Mouse (Mus musculus) thymus, postnatal 0 days (tissue): Measurements from ENCODE around the gene Pkdcc. TPM values are rescaled to one million over a fixed set of nuclear protein-coding genes. Genes with fewer than 3 reads are reported as not detected.

Experiments
- DNase-seq: peaks from one replicate; pipeline ENCODE4 v3.0.0-alpha.2; 2015; ENCODE audit warnings: low spot score
- polyA plus RNA-seq: library from polyadenylated mRNA; unstranded; fragments of >200 nt; fragmentation: Nextera tagmentation; extraction: Ambion mirVana; gene quantifications from 2 replicates; pipeline ENCODE4 v1.2.1, GENCODE M21; 2015

Gene Pkdcc
- polyA plus RNA-seq, 1 experiment from 2014 or later = 12.5 TPM

GRCm38 (mm10) chr17:83245460-83245859, 30.4 kb downstream of the Pkdcc start:
- DNase-seq = no peak

DNA sequence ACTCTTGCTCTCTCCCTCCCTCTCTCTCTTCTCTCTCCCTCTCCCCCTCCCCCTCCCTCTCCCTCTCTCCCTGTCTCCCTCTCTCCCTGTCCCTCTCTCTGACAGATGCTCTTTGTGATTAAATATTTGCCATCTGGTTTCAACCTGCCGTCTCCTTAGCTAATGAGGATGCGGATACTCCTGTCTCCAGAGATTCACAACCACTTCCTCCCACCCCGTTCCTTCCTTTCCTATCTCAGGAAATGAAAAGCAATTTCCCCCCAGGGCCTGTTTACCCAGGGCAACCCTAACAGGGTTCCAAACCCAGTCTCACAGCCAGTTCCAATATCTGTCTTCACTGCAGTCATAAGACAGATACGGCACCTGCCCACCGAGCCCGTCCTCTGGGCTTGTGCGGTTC, 31.0 kb downstream of the Pkdcc start:
- no peak for DNase-seq

DNA sequence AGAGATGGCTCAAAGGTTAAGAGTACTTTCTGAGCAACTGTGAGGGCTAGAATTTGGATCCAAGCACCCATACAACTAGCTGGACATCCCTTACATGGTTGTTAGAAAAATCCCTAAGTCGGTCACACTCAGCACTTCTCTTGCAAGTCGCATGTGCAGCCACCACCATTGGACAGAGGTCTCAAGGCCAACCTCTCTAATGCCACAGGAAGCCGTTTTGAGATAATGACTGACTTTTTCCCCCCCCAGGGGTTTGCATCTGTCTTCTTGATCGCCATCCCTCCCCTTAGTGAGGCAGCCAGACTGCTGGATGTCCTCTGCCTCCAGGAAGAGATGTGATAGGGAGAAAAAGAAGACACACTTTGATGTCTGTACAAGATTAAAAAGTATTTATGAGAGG, 32.1 kb downstream of the Pkdcc start:
- DNase-seq = no peak

DNA sequence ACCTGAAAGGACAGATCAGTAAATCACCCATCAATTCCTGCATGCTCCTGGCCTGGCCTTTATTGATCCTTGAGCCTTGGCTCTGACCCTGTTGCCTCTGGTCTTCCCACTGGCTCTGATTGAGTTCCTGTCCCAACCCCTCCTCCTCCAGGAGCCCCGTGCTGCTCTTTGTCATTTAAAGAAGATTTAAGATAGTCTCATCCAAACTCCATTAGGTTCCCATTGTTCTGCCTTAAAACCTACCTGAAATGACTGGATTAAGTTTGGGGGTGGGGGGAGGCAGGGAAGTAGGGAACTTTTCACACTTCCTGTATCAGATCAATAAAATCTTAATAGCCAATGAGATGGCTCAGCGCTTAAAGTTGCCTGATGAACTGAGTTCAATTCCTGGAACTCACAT, 33.4 kb downstream of the Pkdcc start:
- no peak for DNase-seq

DNA sequence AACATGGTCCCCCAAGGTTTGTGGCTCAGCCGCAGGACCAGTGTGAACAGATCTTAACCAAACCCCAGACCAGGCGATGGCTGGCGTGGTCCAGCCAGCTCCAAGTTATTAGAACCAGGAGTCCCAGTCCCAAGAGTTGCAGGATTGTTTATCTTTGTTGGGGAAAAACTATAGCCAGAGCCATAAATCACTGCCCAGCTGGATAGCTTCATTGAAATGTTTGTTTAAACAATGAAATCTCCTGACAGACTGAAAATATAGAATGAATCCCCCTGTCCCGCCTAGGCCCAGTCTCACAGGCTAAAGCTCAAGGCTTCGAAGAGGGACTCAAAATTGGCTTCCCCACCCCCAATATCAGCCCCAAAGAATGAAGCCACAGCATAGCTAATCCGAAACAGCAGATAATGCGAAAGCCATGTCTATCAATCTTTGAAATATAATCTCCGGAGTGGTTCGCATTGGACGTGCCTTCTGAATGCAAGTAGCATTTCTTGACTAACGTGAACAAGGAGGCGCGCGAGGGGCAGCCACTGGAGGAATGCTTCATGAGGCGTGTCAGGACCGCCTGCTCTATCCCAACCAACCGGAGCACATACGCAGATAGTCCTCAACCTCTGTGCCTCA, 35.9 kb downstream of the Pkdcc start:
- no peak for DNase-seq

DNA sequence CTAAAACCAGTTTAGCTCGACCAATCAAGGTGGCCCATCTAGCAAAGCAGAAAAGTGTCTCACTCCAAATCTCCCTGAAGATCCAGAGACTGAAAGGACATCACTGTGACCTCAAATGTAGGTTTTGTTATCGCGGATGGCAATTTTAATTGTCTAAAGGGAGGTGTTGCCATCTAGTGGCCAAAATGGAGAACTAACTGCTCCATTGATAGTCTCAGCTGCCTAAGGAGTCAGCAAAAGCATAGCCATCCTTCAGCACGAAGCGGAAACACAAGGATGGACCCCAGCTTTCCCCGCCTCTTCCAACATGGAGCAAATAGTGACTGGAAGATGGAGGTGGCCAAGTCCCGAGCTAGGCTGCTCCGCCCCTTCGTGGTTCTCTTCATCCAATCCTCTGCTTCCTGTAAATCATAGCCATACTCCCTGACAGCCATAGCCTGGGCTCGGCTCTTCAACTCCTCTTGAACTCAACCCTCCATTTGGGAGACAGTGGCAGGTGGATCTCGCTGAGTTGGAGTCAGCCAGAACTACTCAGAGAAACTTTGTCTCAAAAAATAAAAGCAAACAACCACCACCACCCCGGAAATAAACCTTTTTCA, 38.1 kb downstream of the Pkdcc start:
- peak; percentile 73 for DNase-seq

DNA sequence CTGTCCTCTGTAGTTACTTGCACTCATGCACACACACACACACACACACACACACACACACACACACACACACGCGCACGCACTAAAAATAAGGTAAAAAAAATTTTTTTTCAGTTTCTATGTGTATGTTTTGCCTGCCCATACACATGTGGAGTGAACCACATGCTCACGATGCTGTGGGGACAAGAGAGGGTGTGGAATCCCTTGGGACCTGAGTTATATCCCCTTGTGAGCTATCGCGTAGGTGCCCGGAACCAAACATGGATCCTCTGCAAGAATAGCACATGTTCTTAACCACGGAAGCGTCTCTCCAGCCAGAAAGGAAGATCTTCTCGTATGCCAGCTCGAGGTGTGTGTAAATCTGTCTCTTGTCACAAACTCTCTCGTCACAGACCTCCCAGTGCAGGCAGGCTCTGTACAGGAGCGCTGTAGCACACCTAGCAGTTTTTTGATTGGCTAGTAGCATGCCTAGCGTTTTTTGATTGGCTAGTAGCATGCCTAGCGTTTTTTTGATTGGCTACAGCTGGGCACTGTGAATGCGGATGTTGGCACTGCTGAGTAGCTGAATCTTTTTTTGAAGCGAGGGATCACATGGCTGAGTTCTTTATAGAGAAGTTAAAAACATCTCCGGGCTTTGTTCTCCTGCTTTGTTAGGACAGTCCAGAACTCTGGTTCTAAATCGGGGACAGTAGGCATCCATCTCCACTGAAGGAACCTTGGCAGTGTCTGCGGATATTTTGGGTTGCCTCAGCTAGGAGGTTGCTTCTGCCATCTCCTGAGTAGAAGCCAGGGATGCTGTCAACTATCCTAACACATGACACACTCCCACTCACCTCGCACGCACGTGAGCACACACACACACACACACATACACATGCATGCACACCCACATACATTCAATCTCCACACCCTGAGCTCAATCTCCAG, 52.4 kb downstream of the Pkdcc start:
- DNase-seq = peak; percentile 95

DNA sequence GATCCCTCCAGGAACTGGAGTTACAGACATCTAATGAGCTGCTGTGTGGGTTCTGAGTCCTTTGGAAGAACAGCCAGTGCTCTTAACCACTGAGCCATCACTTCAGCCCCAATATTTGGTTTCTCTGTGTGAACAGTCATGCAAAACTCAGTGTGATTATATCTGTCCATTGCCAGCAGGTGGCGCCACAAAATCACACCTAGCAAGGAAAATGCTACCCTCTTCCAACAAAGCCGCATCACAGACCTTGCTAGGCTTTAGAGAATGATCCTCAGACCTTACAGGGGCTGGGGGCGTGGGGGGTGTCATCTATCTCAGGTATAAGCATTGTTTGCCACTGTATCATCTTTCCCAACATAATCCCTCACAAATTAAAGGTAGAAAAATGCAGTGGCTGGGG, 56.4 kb downstream of the Pkdcc start:
- DNase-seq = peak; percentile 87

GRCm38 (mm10) chr17:83272641-83273040, 57.5 kb downstream of the Pkdcc start:
- DNase-seq = no peak

GRCm38 (mm10) chr17:83273636-83274035, 58.5 kb downstream of the Pkdcc start:
- no peak for DNase-seq

DNA sequence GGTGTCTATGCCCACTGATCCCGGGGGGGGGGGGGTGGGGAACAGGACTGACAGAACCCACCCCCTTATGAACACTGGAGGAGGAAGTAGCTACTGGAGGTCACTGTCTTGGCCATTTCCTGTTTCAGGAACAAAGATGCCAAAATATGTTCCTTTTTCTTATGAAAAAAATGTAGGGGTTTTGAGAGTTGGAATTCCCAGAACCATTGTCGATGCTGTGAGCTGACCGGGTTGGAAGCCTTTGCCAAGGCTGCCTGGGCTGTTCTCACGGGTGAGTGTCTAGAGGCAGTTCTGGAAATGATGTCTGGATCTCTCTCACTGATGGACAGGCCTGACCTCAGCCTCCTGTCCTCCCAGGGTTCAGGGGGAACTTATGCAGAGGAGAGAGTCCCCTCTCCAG, 59.0 kb downstream of the Pkdcc start:
- DNase-seq = no peak

Other genes with a start within 250 kb of the Pkdcc start
- gene Eml4, start 135.6 kb downstream of the Pkdcc start, polyA plus RNA-seq = 16.5 and 20.6 TPM in 2 replicates